Mouse (Mus musculus) lung, postnatal 0 days (tissue): ENCODE measurements around the gene Cyp2d10. TPM values are rescaled to one million over a fixed set of nuclear protein-coding genes. Genes with fewer than 3 reads are reported as not detected.
"Not testable (repeated sequence)": the region's sequence is repeated elsewhere in the genome, so short reads cannot be mapped to it uniquely, and the experiment has no call there.

Source experiments
- ATAC-seq: fragments of 200-750 bp; cut with Nextera tagmentation; 2 replicates; pipeline ENCODE4 v1.8.0; 2017; ENCODE audit warnings: moderate library complexity
- DNase-seq: peaks from one replicate; pipeline ENCODE4 v3.0.0-alpha.2; 2016; ENCODE audit warnings: low spot score
- H3K27ac ChIP-seq: fragments of 300-500 bp; sonication (generic); 2 replicates; pipeline ENCODE4 v1.5.1; 2014; ENCODE audit warnings: antibody characterized with exemption, mild to moderate bottlenecking, low read length, mixed read lengths
- H3K27me3 ChIP-seq: fragments of 300-500 bp; sonication (generic); replicated peaks from 2 replicates; pipeline ENCODE4 v1.6.1; 2014; ENCODE audit warnings: low read length, mixed read lengths; ENCODE audit not compliant: insufficient read depth
- H3K36me3 ChIP-seq: fragments of 300-500 bp; sonication (generic); 2 replicates; pipeline ENCODE4 v1.6.1; 2014; ENCODE audit warnings: low read length, mixed read lengths; ENCODE audit not compliant: insufficient read depth
- H3K4me1 ChIP-seq: fragments of 300-500 bp; sonication (generic); 2 replicates; pipeline ENCODE4 v1.6.1; 2014; ENCODE audit warnings: antibody characterized with exemption, low read depth, low read length, mixed read lengths; ENCODE audit not compliant: insufficient read depth
- H3K4me2 ChIP-seq: fragments of 300-500 bp; sonication (generic); replicated peaks from 2 replicates; pipeline ENCODE4 v1.6.1; 2014; ENCODE audit warnings: low read depth, mild to moderate bottlenecking, low read length, moderate library complexity, mixed read lengths
- H3K4me3 ChIP-seq: fragments of 300-500 bp; sonication (generic); 2 replicates; pipeline ENCODE4 v1.5.1; 2014; ENCODE audit warnings: low read depth, low read length
- H3K9ac ChIP-seq: fragments of 300-500 bp; sonication (generic); replicated peaks from 2 replicates; pipeline ENCODE4 v1.6.1; 2014; ENCODE audit warnings: low read depth, mild to moderate bottlenecking
- H3K9me3 ChIP-seq: fragments of 300-500 bp; sonication (generic); 2 replicates; pipeline ENCODE4 v1.6.1; 2016; ENCODE audit warnings: low read length, mixed read lengths
- CTCF ChIP-seq: IDR thresholded peaks from 2 replicates; pipeline ENCODE4 v1.5.1; 2016; ENCODE audit warnings: antibody characterized with exemption, mild to moderate bottlenecking
- EP300 ChIP-seq: IDR thresholded peaks from 2 replicates; pipeline ENCODE4 v1.6.1; 2016; ENCODE audit warnings: antibody characterized with exemption, mild to moderate bottlenecking, control low read depth
- WGBS: fragments of 180-500 bp; shearing (Covaris S2); extraction: QIAGEN DNeasy Blood & Tissue Kit; methylation state at CpG from one replicate; pipeline ENCODE4 v1.1.7; 2014; 5-methylcytosine and 5-hydroxymethylcytosine counted together
- polyA plus RNA-seq: library from polyadenylated mRNA; unstranded; fragments of >200 nt; fragmentation: Nextera tagmentation; extraction: Ambion mirVana; gene quantifications from 2 replicates; pipeline ENCODE4 v1.2.1, GENCODE M21; 2015

Cyp2d10 gene
- not detected in 2 replicates for polyA plus RNA-seq

GRCm38 (mm10) chr15:82406981-82407380 is at the start of gene Cyp2d10:
TSS of gene Cyp2d10 (minus strand) at chr15:82407195.
- ATAC-seq = no peak
- H3K4me1 ChIP-seq = no peaks in the 10 kb centered on the region
- 94% methylated on average over 6 of the region's 6 CpGs for WGBS

GRCm38 (mm10) chr15:82456086-82456790 is 49.2 kb upstream of the Cyp2d10 start:
- H3K27me3 ChIP-seq, DNase-seq, H3K36me3 ChIP-seq, H3K27ac ChIP-seq, H3K9me3 ChIP-seq, H3K9ac ChIP-seq, ATAC-seq, H3K4me3 ChIP-seq, H3K4me1 ChIP-seq, H3K4me2 ChIP-seq: not testable (repeated sequence)
- WGBS = 78% methylated on average over 6 of the region's 6 CpGs

More at GRCm38 (mm10) chr15:82406981-82407380, at the start of gene Cyp2d10:
- no peak for TF ChIP-seq EP300
- TF ChIP-seq CTCF = no peak
- Histone ChIP-seq H3K4me2 (no peak within 1 kb of the TSS), H3K9me3 (no peaks in the 10 kb centered on the region), H3K27me3 (no peaks in the 10 kb centered on the region), H3K27ac (no peak within 1 kb of the TSS), H3K4me3 (no peak within 1 kb of the TSS), H3K36me3 (no peaks in the 10 kb centered on the region), H3K9ac (no peak within 1 kb of the TSS)
- no peak for DNase-seq

GRCm38 (mm10) chr15:82453501-82453900 is 46.5 kb upstream of the Cyp2d10 start:
- not testable (repeated sequence) for H3K36me3 ChIP-seq, H3K27ac ChIP-seq, DNase-seq, H3K9me3 ChIP-seq, H3K4me1 ChIP-seq, H3K9ac ChIP-seq, H3K27me3 ChIP-seq, ATAC-seq, H3K4me3 ChIP-seq, H3K4me2 ChIP-seq
- 79% methylated on average over 6 of the region's 6 CpGs for WGBS

GRCm38 (mm10) chr15:82452133-82452532 is 45.1 kb upstream of the Cyp2d10 start:
- 79% methylated on average over 1 of the region's 1 CpGs for WGBS
- H3K27me3 ChIP-seq, H3K9ac ChIP-seq, ATAC-seq, H3K4me2 ChIP-seq, H3K4me1 ChIP-seq, H3K27ac ChIP-seq, H3K4me3 ChIP-seq, H3K9me3 ChIP-seq, DNase-seq, H3K36me3 ChIP-seq: not testable (repeated sequence)

GRCm38 (mm10) chr15:82450045-82450444 is 43.0 kb upstream of the Cyp2d10 start:
- not testable (repeated sequence) for H3K4me1 ChIP-seq, H3K4me3 ChIP-seq, DNase-seq, H3K27me3 ChIP-seq, H3K36me3 ChIP-seq, H3K9me3 ChIP-seq, H3K9ac ChIP-seq, H3K27ac ChIP-seq, H3K4me2 ChIP-seq, ATAC-seq
- 38% methylated on average over 2 of the region's 2 CpGs for WGBS

- H3K4me3 ChIP-seq = no peak overlapping the region
- DNase-seq = no peak
- H3K9ac ChIP-seq = no peak overlapping the region
- H3K4me2 ChIP-seq = no peak overlapping the region
- no peak for TF ChIP-seq EP300
- TF ChIP-seq CTCF = no peak
- no peak for ATAC-seq
- H3K36me3 ChIP-seq = no peaks in the 10 kb centered on the region
- H3K27me3 ChIP-seq = no peaks in the 10 kb centered on the region
- H3K4me1 ChIP-seq = no peaks in the 10 kb centered on the region
- 74% methylated on average over 8 of the region's 8 CpGs for WGBS
- no peak overlapping the region for H3K27ac ChIP-seq
- H3K9me3 ChIP-seq = no peaks in the 10 kb centered on the region
Observed at GRCm38 (mm10) chr15:82445196-82445595, 38.2 kb upstream of the Cyp2d10 start.

- Histone ChIP-seq H3K27me3 (no peaks in the 10 kb centered on the region), H3K4me3 (no peak overlapping the region), H3K36me3 (no peaks in the 10 kb centered on the region), H3K27ac (no peak overlapping the region), H3K9ac (no peak overlapping the region), H3K4me1 (no peaks in the 10 kb centered on the region), H3K9me3 (no peaks in the 10 kb centered on the region), H3K4me2 (no peak overlapping the region)
- 82% methylated on average over 3 of the region's 3 CpGs for WGBS
- TF ChIP-seq EP300 (no peak), CTCF (no peak)
- DNase-seq (no peak), ATAC-seq (no peak)
Observed at GRCm38 (mm10) chr15:82443658-82444057, 36.7 kb upstream of the Cyp2d10 start.
